Mouse (Mus musculus) spleen, postnatal 14 days (tissue): ENCODE results near the gene Ptcd2.

Source experiments
- DNase-seq, 2 experiments: peaks; one replicate each; pipeline ENCODE4 v3.0.0; 2021 to 2022; ENCODE audit warnings: low spot score in 2 of 2

The Ptcd2 gene

DNA sequence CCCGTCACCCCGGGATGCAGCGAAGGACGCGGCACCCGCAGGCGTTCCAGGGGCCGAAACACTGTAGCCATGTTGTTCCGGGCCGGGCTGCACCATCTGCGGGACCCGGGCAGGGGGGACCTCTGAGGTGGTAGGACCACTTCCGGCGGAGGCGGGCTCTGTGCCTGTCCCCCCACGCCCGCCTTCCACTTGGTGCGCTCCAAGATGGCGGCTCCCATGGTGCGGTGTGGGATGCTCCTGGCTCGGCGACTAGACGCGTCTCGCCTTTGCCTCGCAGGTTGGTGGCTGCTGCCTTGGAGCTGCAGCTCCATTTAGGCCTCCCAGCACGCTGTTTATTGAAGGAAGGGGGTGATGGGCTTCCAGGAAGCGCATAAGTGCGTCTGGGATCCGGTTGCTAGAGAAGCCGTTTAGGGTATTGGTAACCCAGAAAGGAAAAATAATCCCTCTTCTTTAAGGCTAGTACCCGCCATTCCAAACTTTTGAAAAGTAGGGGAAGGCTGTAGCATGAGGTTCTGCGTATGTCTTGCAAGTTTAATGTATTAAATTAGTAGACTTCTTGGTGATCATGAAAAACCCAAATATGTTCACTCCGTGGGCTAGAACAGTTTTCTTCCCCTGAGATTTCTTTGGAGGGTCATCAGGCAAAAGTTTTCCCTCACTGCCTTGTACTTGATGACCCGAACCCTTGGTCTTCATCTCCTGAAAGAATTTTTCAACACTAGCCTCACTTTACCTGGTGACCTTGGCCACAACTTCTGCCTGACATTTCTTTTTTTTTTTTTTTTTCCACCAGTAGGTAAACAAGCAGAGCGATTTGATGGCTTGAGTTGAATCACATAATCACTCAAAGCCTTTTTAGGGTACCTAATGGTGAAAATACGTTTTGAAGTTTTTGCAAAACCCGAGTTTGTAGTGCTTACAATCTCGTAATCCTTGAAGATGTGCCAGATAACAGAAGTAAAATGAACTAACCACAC lies at the start of gene Ptcd2, which contains the start of gene Mrps27:
Gene Ptcd2 (minus strand): TSS at position 107 of the 977 bp plus-strand sequence.
Gene Mrps27 (plus strand): TSS at position 188 of the 977 bp plus-strand sequence.
- peak; percentile 96 for DNase-seq

- DNase-seq, result no peak
These were observed 48.6 kb upstream of the Ptcd2 start for GRCm38 (mm10) chr13:99393128-99393527.

- no peak for DNase-seq
These were observed 46.9 kb upstream of the Ptcd2 start for GRCm38 (mm10) chr13:99391417-99391816.

DNA sequence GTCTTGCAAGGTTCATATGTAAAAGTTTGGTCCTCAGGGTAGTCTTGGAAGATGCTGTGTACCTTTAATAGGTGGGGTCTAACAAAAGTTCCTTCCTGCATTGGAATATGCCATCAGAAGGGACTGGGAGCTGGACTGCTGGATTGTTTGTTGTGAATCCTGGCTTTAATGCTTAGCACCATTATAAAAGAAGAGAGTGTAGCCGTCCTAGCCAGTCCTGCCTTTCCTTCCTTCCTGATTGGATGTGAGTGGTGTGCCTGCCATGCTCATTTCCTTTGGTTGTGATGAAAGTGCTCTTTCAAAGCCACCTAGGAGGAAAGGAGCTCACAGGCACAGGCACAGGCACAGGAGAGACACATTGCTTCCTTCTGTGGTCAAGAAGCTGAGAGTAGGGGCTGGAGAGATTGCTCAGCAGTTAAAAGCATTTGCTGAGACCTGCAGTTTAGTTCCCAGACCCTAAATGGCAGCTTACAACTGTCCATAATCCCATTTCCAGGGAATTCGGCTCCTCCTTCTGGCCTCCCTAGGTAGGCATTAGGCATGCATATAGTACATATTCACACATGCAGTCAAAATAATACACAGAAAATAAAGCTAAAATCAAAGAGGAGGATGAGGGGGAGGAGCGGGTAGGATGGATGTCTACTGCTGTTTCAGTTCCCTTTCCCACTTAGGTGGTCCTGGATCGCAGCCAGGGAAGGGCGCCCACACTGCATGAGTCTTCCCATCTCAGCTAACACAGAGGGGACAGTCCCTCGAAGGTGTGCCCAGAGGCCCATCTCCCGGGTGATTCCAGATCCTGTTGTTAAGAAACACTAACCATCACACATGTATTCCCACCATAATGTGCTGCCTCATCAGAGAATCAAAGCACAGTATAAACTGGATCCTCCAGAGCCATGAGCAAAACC lies 43.7 kb upstream of the Ptcd2 start:
- no peak for DNase-seq

GRCm38 (mm10) chr13:99386341-99386740 lies 41.8 kb upstream of the Ptcd2 start:
- no peak for DNase-seq

GRCm38 (mm10) chr13:99385911-99386310 lies 41.4 kb upstream of the Ptcd2 start:
- no peak for DNase-seq

GRCm38 (mm10) chr13:99384555-99385203 lies 40.2 kb upstream of the Ptcd2 start:
- no peak for DNase-seq

GRCm38 (mm10) chr13:99382373-99382772 lies 37.9 kb upstream of the Ptcd2 start:
- DNase-seq, result no peak

GRCm38 (mm10) chr13:99378223-99378622 lies 33.7 kb upstream of the Ptcd2 start:
- DNase-seq, result no peak

- DNase-seq, result no peak
These were observed 32.5 kb upstream of the Ptcd2 start for GRCm38 (mm10) chr13:99377055-99377454.

GRCm38 (mm10) chr13:99375550-99375949 lies 31.0 kb upstream of the Ptcd2 start:
- DNase-seq, result peak in 1 of 2 experiments; percentile 35

DNA sequence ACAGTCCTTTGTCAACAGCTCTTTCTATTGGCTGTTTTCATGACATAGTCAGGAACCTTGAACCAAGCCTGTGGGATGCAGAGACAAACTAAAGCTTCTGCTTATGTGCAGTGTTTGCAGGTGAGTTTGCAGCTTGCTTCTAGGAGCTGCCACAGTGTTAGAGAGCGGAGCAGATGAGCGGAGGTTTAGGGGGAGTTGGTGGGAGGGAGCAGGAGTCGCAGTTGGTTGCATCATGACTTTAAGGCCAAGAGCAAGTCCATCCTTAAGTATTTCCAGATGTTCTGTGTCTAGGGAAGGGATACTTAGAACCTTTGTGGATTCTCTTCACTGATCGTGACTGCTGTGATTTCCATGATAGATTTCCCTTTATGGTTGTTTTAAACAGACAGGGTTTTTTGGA lies 29.7 kb upstream of the Ptcd2 start:
- DNase-seq, result no peak

GRCm38 (mm10) chr13:99373684-99374083 lies 29.2 kb upstream of the Ptcd2 start:
- DNase-seq, result no peak

GRCm38 (mm10) chr13:99371285-99371684 lies 26.8 kb upstream of the Ptcd2 start:
- DNase-seq, result no peak

DNA sequence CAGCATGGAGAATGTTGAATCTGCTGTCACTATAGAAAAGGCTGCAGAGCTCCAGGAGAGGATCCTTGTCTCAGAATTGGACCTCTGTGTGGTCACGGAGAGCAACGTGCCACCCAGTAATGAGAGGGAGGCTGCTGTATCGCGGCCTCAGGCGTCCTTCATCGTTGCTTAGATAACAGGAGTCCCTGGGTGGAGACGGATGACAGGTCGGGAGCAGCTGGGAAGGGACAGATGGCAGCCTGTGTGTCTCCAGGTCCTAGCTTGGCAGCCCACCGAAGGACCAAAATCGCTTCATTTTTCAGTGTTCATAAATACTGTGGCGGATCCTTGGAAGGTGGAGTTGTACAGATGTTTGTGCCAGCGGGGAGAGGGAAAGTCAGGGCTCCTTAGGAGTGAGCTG lies 24.6 kb upstream of the Ptcd2 start:
- DNase-seq, result no peak

GRCm38 (mm10) chr13:99367554-99368174 lies 23.2 kb upstream of the Ptcd2 start:
- no peak for DNase-seq

- no peak for DNase-seq
These were observed 22.1 kb upstream of the Ptcd2 start for GRCm38 (mm10) chr13:99366422-99367175.

- no peak for DNase-seq
These were observed 19.4 kb upstream of the Ptcd2 start for GRCm38 (mm10) chr13:99363866-99364265.

GRCm38 (mm10) chr13:99358921-99359320 lies 14.4 kb upstream of the Ptcd2 start:
- DNase-seq, result no peak
